Mouse (Mus musculus): ENCODE measurements around the gene Fndc4. TPM values are rescaled to one million over a fixed set of nuclear protein-coding genes. Genes with fewer than 3 reads are reported as not detected.

Fndc4 gene
- total RNA-seq (2012; rRNA removed) (not detected in 2 replicates), polyA plus RNA-seq (2012; ENCODE audit: insufficient read depth in 1 of 2, insufficient read length in 2 of 2, low read depth in 1 of 2, low replicate concordance in 2 of 2, missing spikeins in 1 of 2) (under 1 TPM in 1 of 2 experiments, not detected in 1; 0.32 TPM)

GRCm38 (mm10) chr5:31295606-31296141, at the start of gene Fndc4:
Fndc4 (minus strand) TSS chr5:31296080.
- TF ChIP-seq EP300 (IDR thresholded peaks at IDR 0.05; ENCODE audit: low read depth in 1 of 2, low read length in 2 of 2), result no peak
- TF ChIP-seq MAFK (IDR thresholded peaks at IDR 0.05; ENCODE audit: borderline replicate concordance, low read depth, low read length), result no peak
- TF ChIP-seq CHD2 (IDR thresholded peaks at IDR 0.05; ENCODE audit: low read length), result no peak
- TF ChIP-seq RAD21 (IDR thresholded peaks at IDR 0.05; ENCODE audit: low read depth, low read length), result no peak
- no peak for TF ChIP-seq KAT2A (conservative IDR thresholded peaks at IDR 0.05; ENCODE audit: low read depth, low read length)
- no peak for TF ChIP-seq POLR2AphosphoS5 (IDR thresholded peaks at IDR 0.05; ENCODE audit: borderline replicate concordance, low read depth, low read length)
- TF ChIP-seq NELFE (IDR thresholded peaks at IDR 0.05; ENCODE audit: low read depth, low read length), result no peak
- TF ChIP-seq MYB (IDR thresholded peaks at IDR 0.05; ENCODE audit: low read depth, low read length), result no peak
- no peak for TF ChIP-seq ETS1 (IDR thresholded peaks at IDR 0.05; ENCODE audit: low read depth, low read length)
- no peak for TF ChIP-seq USF2 (IDR thresholded peaks at IDR 0.05; ENCODE audit: borderline replicate concordance in 1 of 2, insufficient read depth in 1 of 2, low read depth in 1 of 2, low read length in 2 of 2)
- no peak for TF ChIP-seq TBP (IDR thresholded peaks at IDR 0.05; ENCODE audit: low read depth, low read length)
- TF ChIP-seq ELF1 (IDR thresholded peaks at IDR 0.05; ENCODE audit: low read depth, low read length), result no peak
- no peak for TF ChIP-seq UBTF (IDR thresholded peaks at IDR 0.05; ENCODE audit: borderline replicate concordance, insufficient read depth, low read depth, low read length)
- no peak for TF ChIP-seq ZKSCAN1 (IDR thresholded peaks at IDR 0.05; ENCODE audit: low read depth, low read length)
- no peak for TF ChIP-seq TCF12 (IDR thresholded peaks at IDR 0.05; ENCODE audit: low read depth, low read length)
- TF ChIP-seq MAX (IDR thresholded peaks at IDR 0.05; ENCODE audit: low read length), result no peak
- no peak for TF ChIP-seq GABPA (IDR thresholded peaks at IDR 0.05; ENCODE audit: low read depth, low read length)
- TF ChIP-seq ZC3H11A (IDR thresholded peaks at IDR 0.05; ENCODE audit: low read depth, low read length), result no peak
- no peak for TF ChIP-seq CHD1 (IDR thresholded peaks at IDR 0.05; ENCODE audit: low read depth, low read length)
- H3K4me3 ChIP-seq (ENCODE audit: control insufficient read depth in 1 of 2, insufficient read depth in 1 of 2, low read depth in 2 of 2, low read length in 2 of 2), result no peak within 1 kb of the TSS

GRCm38 (mm10) chr5:31328255-31328654, 32.4 kb upstream of the Fndc4 start:
- Histone ChIP-seq H3K27ac (ENCODE audit: control insufficient read depth, low read depth, low read length) (no peak overlapping the region), H3K79me2 (ENCODE audit: control insufficient read depth, insufficient read depth, low read length, poor library complexity) (no peaks in the 10 kb centered on the region), H3K9me3 (replicated peaks; ENCODE audit: insufficient read depth, low read length) (no peaks in the 10 kb centered on the region), H3K36me3 (ENCODE audit: control insufficient read depth in 1 of 2, insufficient read depth in 2 of 2, low read length in 2 of 2) (no peaks in the 10 kb centered on the region), H3K4me3 (ENCODE audit: control insufficient read depth in 1 of 2, insufficient read depth in 1 of 2, low read depth in 2 of 2, low read length in 2 of 2) (no peak overlapping the region), H3K4me1 (ENCODE audit: control insufficient read depth in 1 of 2, insufficient read depth in 2 of 2, low read length in 2 of 2) (no peaks in the 10 kb centered on the region), H3K27me3 (ENCODE audit: control insufficient read depth in 1 of 2, insufficient read depth in 2 of 2, low read length in 2 of 2) (no peaks in the 10 kb centered on the region), H3K9ac (ENCODE audit: control insufficient read depth, low read depth, low read length, poor library complexity, severe bottlenecking) (no peak overlapping the region)
- no peak for TF ChIP-seq EP300 (IDR thresholded peaks at IDR 0.05; ENCODE audit: low read depth in 1 of 2, low read length in 2 of 2)
- TF ChIP-seq ELF1 (IDR thresholded peaks at IDR 0.05; ENCODE audit: low read depth, low read length), result no peak
- no peak for TF ChIP-seq MAZ (IDR thresholded peaks at IDR 0.05; ENCODE audit: low read depth, low read length)
- no peak for TF ChIP-seq GATA1 (IDR thresholded peaks at IDR 0.05; ENCODE audit: low read depth, low read length)
- peak; percentile 68 for TF ChIP-seq RAD21 (IDR thresholded peaks at IDR 0.05; ENCODE audit: low read depth, low read length)
- peak; percentile 65 for TF ChIP-seq SMC3 (IDR thresholded peaks at IDR 0.05; ENCODE audit: low read depth, low read length)
- TF ChIP-seq CTCF (IDR thresholded peaks at IDR 0.05 in 2 of 3, conservative IDR thresholded peaks at IDR 0.05 in 1 of 3; ENCODE audit: control insufficient read depth in 1 of 3, insufficient read depth in 1 of 3, low read depth in 2 of 3, low read length in 3 of 3, poor library complexity in 1 of 3, severe bottlenecking in 1 of 3), result peak; percentile 50 to 73 (median 66)
- no peak for TF ChIP-seq SIN3A (IDR thresholded peaks at IDR 0.05; ENCODE audit: low read length)
- peak; percentile 55 for TF ChIP-seq ZC3H11A (IDR thresholded peaks at IDR 0.05; ENCODE audit: low read depth, low read length)
- TF ChIP-seq GABPA (IDR thresholded peaks at IDR 0.05; ENCODE audit: low read depth, low read length), result no peak
- TF ChIP-seq TCF12 (IDR thresholded peaks at IDR 0.05; ENCODE audit: low read depth, low read length), result no peak
- DNase-seq (ENCODE audit: low read depth, low spot score), result peak; percentile 54

More at GRCm38 (mm10) chr5:31295606-31296141, at the start of gene Fndc4:
- peaks cover 2 to 6% of the 10 kb centered on the region in 2 experiments for H3K27me3 ChIP-seq (ENCODE audit: control insufficient read depth in 1 of 2, insufficient read depth in 2 of 2, low read length in 2 of 2)
- DNase-seq (ENCODE audit: low read depth, low spot score), result no peak
- H3K27ac ChIP-seq (ENCODE audit: control insufficient read depth, low read depth, low read length), result no peak within 1 kb of the TSS
- H3K9ac ChIP-seq (ENCODE audit: control insufficient read depth, low read depth, low read length, poor library complexity, severe bottlenecking), result no peak within 1 kb of the TSS
- peaks cover 0 to 13% of the 10 kb centered on the region in 2 experiments; a peak in 2 of 4 replicates for H3K36me3 ChIP-seq (ENCODE audit: control insufficient read depth in 1 of 2, insufficient read depth in 2 of 2, low read length in 2 of 2)
- no peaks in the 10 kb centered on the region for H3K79me2 ChIP-seq (ENCODE audit: control insufficient read depth, insufficient read depth, low read length, poor library complexity)
- H3K9me3 ChIP-seq (replicated peaks; ENCODE audit: insufficient read depth, low read length), result no peaks in the 10 kb centered on the region
- H3K4me1 ChIP-seq (ENCODE audit: control insufficient read depth in 1 of 2, insufficient read depth in 2 of 2, low read length in 2 of 2), result peaks cover 5 to 14% of the 10 kb centered on the region in 2 experiments
